Mouse (Mus musculus) embryonic fibroblast, embryonic 13.5 days (primary cell): ENCODE results near the gene Znfx1.

Experiments
- CTCF ChIP-seq: IDR thresholded peaks from 2 replicates; pipeline ENCODE4 v1.5.1; 2011; ENCODE audit warnings: mild to moderate bottlenecking, control low read depth, low read length, moderate library complexity, borderline replicate concordance; ENCODE audit not compliant: insufficient read depth
- POLR2A ChIP-seq: IDR thresholded peaks from 2 replicates; pipeline ENCODE4 v1.6.1; 2011; ENCODE audit warnings: low read depth, mild to moderate bottlenecking, control low read depth, low read length, moderate library complexity

DNA sequence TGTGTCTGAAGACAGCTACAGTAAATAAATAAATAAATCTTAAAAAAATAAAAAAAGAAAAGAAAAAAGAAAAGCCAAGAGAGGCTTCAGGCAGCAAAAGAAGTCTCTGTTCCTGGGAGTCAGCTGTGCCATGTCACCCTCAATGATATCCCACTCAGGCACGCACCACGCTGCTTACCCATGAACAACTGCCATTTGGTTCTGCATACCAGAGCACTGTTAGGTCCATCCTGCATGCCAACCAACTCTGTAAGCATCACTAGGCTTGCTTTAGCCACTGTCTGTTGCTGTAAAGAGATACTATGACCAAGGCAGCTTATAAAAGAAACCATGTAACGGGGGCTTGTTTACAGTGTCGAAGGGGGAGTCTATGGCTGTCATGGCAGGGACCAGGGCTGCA, 13.5 kb upstream of the Znfx1 start:
- no peak for TF ChIP-seq CTCF
- TF ChIP-seq POLR2A, result no peak
